Mouse (Mus musculus): ENCODE measurements around the gene Tstd2. TPM values are rescaled to one million over a fixed set of nuclear protein-coding genes. Genes with fewer than 3 reads are reported as not detected.
A peak's percentile ranks its signal among the peaks of the same experiment; 100 is the strongest.

Tstd2 gene
- polyA plus RNA-seq (2016; fragmentation: Nextera tagmentation; extraction: Ambion mirVana): 23.3 and 23.9 TPM in 2 replicates

- ATAC-seq: peak; percentile 90
- Histone ChIP-seq H3K4me2 (peak within 1 kb of the TSS; percentile 79), H3K27me3 (replicated peaks) (no peaks in the 10 kb centered on the region), H3K9me3 (replicated peaks) (no peaks in the 10 kb centered on the region), H3K4me1 (peaks cover 32% of the 10 kb centered on the region), H3K27ac (peak within 1 kb of the TSS; percentile 95), H3K4me3 (peak within 1 kb of the TSS; percentile 91), H3K9ac (peak within 1 kb of the TSS; percentile 93), H3K36me3 (peaks cover 19% of the 10 kb centered on the region)
- under 1% methylated on average over 88 of the region's 90 CpGs for WGBS (ENCODE audit: insufficient replicate concordance)
Observed at GRCm38 (mm10) chr4:46138287-46139222, at the start of gene Tstd2, which contains the start of gene Ncbp1. Gene Tstd2, minus strand, starts transcription at chr4:46138694. Gene Ncbp1, plus strand, starts transcription at chr4:46138613.

- 67% methylated on average over 3 of the region's 3 CpGs for WGBS (ENCODE audit: insufficient replicate concordance)
- ATAC-seq: no peak
- no peak overlapping the region for H3K27ac ChIP-seq
- no peaks in the 10 kb centered on the region for H3K4me1 ChIP-seq
- no peak overlapping the region for H3K4me2 ChIP-seq
- no peaks in the 10 kb centered on the region for H3K27me3 ChIP-seq (replicated peaks)
- H3K36me3 ChIP-seq: peaks cover 84% of the 10 kb centered on the region
- no peak overlapping the region for H3K4me3 ChIP-seq
- H3K9me3 ChIP-seq (replicated peaks): no peaks in the 10 kb centered on the region
- H3K9ac ChIP-seq: no peak overlapping the region
Observed at GRCm38 (mm10) chr4:46186466-46186865, 48.0 kb upstream of the Tstd2 start.

GRCm38 (mm10) chr4:46185890-46186289 is 47.4 kb upstream of the Tstd2 start:
- 83% methylated on average over 9 of the region's 9 CpGs for WGBS (ENCODE audit: insufficient replicate concordance)
- Histone ChIP-seq H3K27ac (no peak overlapping the region), H3K4me3 (no peak overlapping the region), H3K36me3 (peaks cover 85% of the 10 kb centered on the region), H3K27me3 (replicated peaks) (no peaks in the 10 kb centered on the region), H3K9me3 (replicated peaks) (no peaks in the 10 kb centered on the region), H3K9ac (no peak overlapping the region), H3K4me2 (no peak overlapping the region), H3K4me1 (no peaks in the 10 kb centered on the region)
- no peak for ATAC-seq

GRCm38 (mm10) chr4:46185423-46185822 is 46.9 kb upstream of the Tstd2 start:
- Histone ChIP-seq H3K27me3 (replicated peaks) (no peaks in the 10 kb centered on the region), H3K27ac (no peak overlapping the region), H3K9ac (no peak overlapping the region), H3K4me1 (no peaks in the 10 kb centered on the region), H3K4me2 (no peak overlapping the region), H3K36me3 (peaks cover 81% of the 10 kb centered on the region), H3K4me3 (no peak overlapping the region), H3K9me3 (replicated peaks) (no peaks in the 10 kb centered on the region)
- WGBS (ENCODE audit: insufficient replicate concordance): 83% methylated on average over 8 of the region's 8 CpGs
- ATAC-seq: no peak

- H3K27ac ChIP-seq: no peak overlapping the region
- peaks cover 82% of the 10 kb centered on the region for H3K36me3 ChIP-seq
- no peaks in the 10 kb centered on the region for H3K27me3 ChIP-seq (replicated peaks)
- no peak overlapping the region for H3K4me2 ChIP-seq
- no peak for ATAC-seq
- H3K9me3 ChIP-seq (replicated peaks): no peaks in the 10 kb centered on the region
- no peak overlapping the region for H3K4me3 ChIP-seq
- no peak overlapping the region for H3K9ac ChIP-seq
- no peaks in the 10 kb centered on the region for H3K4me1 ChIP-seq
- 82% methylated on average over 7 of the region's 7 CpGs for WGBS (ENCODE audit: insufficient replicate concordance)
Observed at GRCm38 (mm10) chr4:46182181-46182580, 43.7 kb upstream of the Tstd2 start.

GRCm38 (mm10) chr4:46181168-46181567 is 42.7 kb upstream of the Tstd2 start:
- 73% methylated on average over 6 of the region's 6 CpGs for WGBS (ENCODE audit: insufficient replicate concordance)

DNA sequence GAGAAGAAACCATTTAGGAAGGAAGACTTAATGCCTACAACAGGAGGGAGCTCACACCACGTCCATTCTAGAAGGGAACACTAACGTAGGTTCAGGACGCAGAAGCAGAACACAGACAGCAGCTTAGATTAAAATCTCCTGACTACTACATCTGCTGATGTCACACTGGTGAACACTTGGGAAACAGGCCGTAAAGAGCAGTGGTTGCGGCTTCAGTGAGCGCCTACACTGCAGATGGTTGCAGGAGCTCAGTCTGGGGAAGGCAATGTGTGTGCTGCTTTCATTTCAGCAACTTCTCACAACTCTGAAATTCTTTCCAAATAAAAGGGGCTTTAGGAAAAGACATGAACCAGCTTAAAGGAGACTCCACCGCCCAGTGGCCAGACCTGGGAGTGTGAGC is 39.0 kb upstream of the Tstd2 start:
- no peak overlapping the region for H3K4me3 ChIP-seq
- no peak for ATAC-seq
- no peak overlapping the region for H3K4me2 ChIP-seq
- H3K9ac ChIP-seq: no peak overlapping the region
- H3K4me1 ChIP-seq: no peaks in the 10 kb centered on the region
- H3K27ac ChIP-seq: no peak overlapping the region
- H3K36me3 ChIP-seq: peaks cover 89% of the 10 kb centered on the region
- no peaks in the 10 kb centered on the region for H3K9me3 ChIP-seq (replicated peaks)
- no peaks in the 10 kb centered on the region for H3K27me3 ChIP-seq (replicated peaks)
- WGBS (ENCODE audit: insufficient replicate concordance): 83% methylated on average over 7 of the region's 7 CpGs

More at GRCm38 (mm10) chr4:46181168-46181567, 42.7 kb upstream of the Tstd2 start:
- H3K36me3 ChIP-seq: peaks cover 90% of the 10 kb centered on the region
- no peak overlapping the region for H3K9ac ChIP-seq
- H3K27ac ChIP-seq: no peak overlapping the region
- no peak overlapping the region for H3K4me2 ChIP-seq
- H3K4me3 ChIP-seq: no peak overlapping the region
- H3K4me1 ChIP-seq: no peaks in the 10 kb centered on the region
- no peak for ATAC-seq
- no peaks in the 10 kb centered on the region for H3K9me3 ChIP-seq (replicated peaks)
- H3K27me3 ChIP-seq (replicated peaks): no peaks in the 10 kb centered on the region

DNA sequence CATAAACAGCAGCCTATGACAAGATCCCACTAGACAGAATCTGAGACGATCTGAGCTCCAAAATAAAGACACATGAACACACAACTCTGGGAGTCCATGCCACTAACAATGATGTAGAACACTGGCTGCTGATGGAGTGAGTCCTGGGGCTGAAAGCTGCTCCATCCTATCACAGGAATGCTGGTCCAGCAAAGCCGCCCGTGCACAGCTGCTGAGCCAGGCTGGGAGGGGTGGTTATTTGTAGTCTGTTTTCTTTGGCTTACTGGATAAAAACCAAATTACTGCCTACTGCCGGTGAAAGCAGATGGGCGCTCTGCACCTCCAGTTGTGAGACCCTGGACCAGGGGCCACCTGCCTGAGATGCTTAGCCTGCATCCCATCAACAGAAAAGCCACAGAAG is 38.5 kb upstream of the Tstd2 start:
- H3K9me3 ChIP-seq (replicated peaks): no peaks in the 10 kb centered on the region
- no peak overlapping the region for H3K4me2 ChIP-seq
- H3K9ac ChIP-seq: no peak overlapping the region
- H3K27ac ChIP-seq: no peak overlapping the region
- WGBS (ENCODE audit: insufficient replicate concordance): 82% methylated on average over 5 of the region's 5 CpGs
- H3K4me3 ChIP-seq: no peak overlapping the region
- no peaks in the 10 kb centered on the region for H3K4me1 ChIP-seq
- peaks cover 89% of the 10 kb centered on the region for H3K36me3 ChIP-seq
- no peak for ATAC-seq
- no peaks in the 10 kb centered on the region for H3K27me3 ChIP-seq (replicated peaks)

- ATAC-seq: no peak
- no peak overlapping the region for H3K27ac ChIP-seq
- no peaks in the 10 kb centered on the region for H3K27me3 ChIP-seq (replicated peaks)
- no peak overlapping the region for H3K9ac ChIP-seq
- H3K36me3 ChIP-seq: peaks cover 89% of the 10 kb centered on the region
- no peak overlapping the region for H3K4me3 ChIP-seq
- H3K4me2 ChIP-seq: no peak overlapping the region
- no peaks in the 10 kb centered on the region for H3K4me1 ChIP-seq
- no peaks in the 10 kb centered on the region for H3K9me3 ChIP-seq (replicated peaks)
- 74% methylated on average over 4 of the region's 4 CpGs for WGBS (ENCODE audit: insufficient replicate concordance)
Observed at GRCm38 (mm10) chr4:46176313-46176712, 37.8 kb upstream of the Tstd2 start.

GRCm38 (mm10) chr4:46171761-46172160 is 33.3 kb upstream of the Tstd2 start:
- WGBS (ENCODE audit: insufficient replicate concordance): 72% methylated on average over 7 of the region's 7 CpGs
- Histone ChIP-seq H3K27ac (no peak overlapping the region), H3K36me3 (peaks cover 96% of the 10 kb centered on the region)

DNA sequence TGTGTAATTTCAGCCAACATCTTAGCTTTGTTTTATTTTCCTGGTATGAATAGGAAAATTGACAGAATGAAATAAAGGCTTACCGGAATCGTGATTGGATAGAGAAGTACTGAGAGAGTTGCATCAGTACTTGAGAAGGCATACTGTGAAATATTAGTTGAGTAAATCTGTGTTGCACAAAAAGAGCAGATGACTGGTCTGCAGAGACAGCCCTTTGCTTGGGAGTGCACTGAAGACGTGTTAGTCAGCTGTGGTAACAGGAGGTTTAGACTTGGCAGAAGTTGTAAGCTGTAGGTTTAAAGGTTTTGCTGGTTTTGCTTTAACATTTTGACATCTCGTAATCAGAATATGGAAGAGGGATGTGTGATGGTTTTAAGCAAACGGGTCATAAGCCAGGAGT is 27.3 kb upstream of the Tstd2 start:
- H3K27me3 ChIP-seq (replicated peaks): no peaks in the 10 kb centered on the region
- H3K27ac ChIP-seq: no peak overlapping the region
- H3K36me3 ChIP-seq: peaks cover 100% of the 10 kb centered on the region
- H3K4me2 ChIP-seq: no peak overlapping the region
- ATAC-seq: no peak
- no peaks in the 10 kb centered on the region for H3K4me1 ChIP-seq
- 84% methylated on average over 5 of the region's 5 CpGs for WGBS (ENCODE audit: insufficient replicate concordance)
- H3K9me3 ChIP-seq (replicated peaks): no peaks in the 10 kb centered on the region
- H3K4me3 ChIP-seq: no peak overlapping the region
- no peak overlapping the region for H3K9ac ChIP-seq

More at GRCm38 (mm10) chr4:46171761-46172160, 33.3 kb upstream of the Tstd2 start:
- no peak overlapping the region for H3K4me3 ChIP-seq
- no peak overlapping the region for H3K4me2 ChIP-seq
- no peaks in the 10 kb centered on the region for H3K9me3 ChIP-seq (replicated peaks)
- ATAC-seq: no peak
- H3K9ac ChIP-seq: no peak overlapping the region
- no peaks in the 10 kb centered on the region for H3K27me3 ChIP-seq (replicated peaks)
- no peaks in the 10 kb centered on the region for H3K4me1 ChIP-seq

GRCm38 (mm10) chr4:46164027-46164426 is 25.5 kb upstream of the Tstd2 start:
- Histone ChIP-seq H3K4me1 (no peaks in the 10 kb centered on the region), H3K4me2 (no peak overlapping the region), H3K9me3 (replicated peaks) (no peaks in the 10 kb centered on the region), H3K9ac (no peak overlapping the region), H3K4me3 (no peak overlapping the region), H3K36me3 (peaks cover 99% of the 10 kb centered on the region), H3K27ac (no peak overlapping the region), H3K27me3 (replicated peaks) (no peaks in the 10 kb centered on the region)
- no peak for ATAC-seq
- WGBS (ENCODE audit: insufficient replicate concordance): 64% methylated on average over 2 of the region's 2 CpGs

Data from liver, embryonic 12.5 days (tissue).